Mouse (Mus musculus) gastrocnemius, postnatal 4 days (tissue): Measurements from ENCODE around the gene Jund. TPM values are rescaled to one million over a fixed set of nuclear protein-coding genes. Genes with fewer than 3 reads are reported as not detected.

Experiments
- DNase-seq, 2 experiments: peaks; one replicate each; pipeline ENCODE4 v3.0.0; 2021 to 2022; ENCODE audit warnings: low spot score in 2 of 2, mixed read lengths in 2 of 2
- long read RNA-seq, 2 experiments: library from polyadenylated mRNA; stranded (forward); transcript quantifications; one replicate each; pipeline ENCODE4 v2.0.0; 2021
- total RNA-seq, 2 experiments: library from RNA; stranded (reverse); gene quantifications; 2 replicates each; pipeline ENCODE4 v1.2.3; 2021

Jund gene
- total RNA-seq: 100 to 1,000 TPM; 201 to 228 TPM
- long read RNA-seq, experiment 1, transcript Jund-201 (1 exons, 1,668 nt): major isoform, 1,006 of 1,006 reads
- long read RNA-seq, experiment 1, partial matches to known transcripts: 0 of 1,006 reads
- long read RNA-seq, experiment 1, other reads (novel, unspliced or antisense): 0 of 1,006 reads
- long read RNA-seq, experiment 2, transcript Jund-201 (1 exons, 1,668 nt): major isoform, 840 of 840 reads
- long read RNA-seq, experiment 2, partial matches to known transcripts: 0 of 840 reads
- long read RNA-seq, experiment 2, other reads (novel, unspliced or antisense): 0 of 840 reads

DNA sequence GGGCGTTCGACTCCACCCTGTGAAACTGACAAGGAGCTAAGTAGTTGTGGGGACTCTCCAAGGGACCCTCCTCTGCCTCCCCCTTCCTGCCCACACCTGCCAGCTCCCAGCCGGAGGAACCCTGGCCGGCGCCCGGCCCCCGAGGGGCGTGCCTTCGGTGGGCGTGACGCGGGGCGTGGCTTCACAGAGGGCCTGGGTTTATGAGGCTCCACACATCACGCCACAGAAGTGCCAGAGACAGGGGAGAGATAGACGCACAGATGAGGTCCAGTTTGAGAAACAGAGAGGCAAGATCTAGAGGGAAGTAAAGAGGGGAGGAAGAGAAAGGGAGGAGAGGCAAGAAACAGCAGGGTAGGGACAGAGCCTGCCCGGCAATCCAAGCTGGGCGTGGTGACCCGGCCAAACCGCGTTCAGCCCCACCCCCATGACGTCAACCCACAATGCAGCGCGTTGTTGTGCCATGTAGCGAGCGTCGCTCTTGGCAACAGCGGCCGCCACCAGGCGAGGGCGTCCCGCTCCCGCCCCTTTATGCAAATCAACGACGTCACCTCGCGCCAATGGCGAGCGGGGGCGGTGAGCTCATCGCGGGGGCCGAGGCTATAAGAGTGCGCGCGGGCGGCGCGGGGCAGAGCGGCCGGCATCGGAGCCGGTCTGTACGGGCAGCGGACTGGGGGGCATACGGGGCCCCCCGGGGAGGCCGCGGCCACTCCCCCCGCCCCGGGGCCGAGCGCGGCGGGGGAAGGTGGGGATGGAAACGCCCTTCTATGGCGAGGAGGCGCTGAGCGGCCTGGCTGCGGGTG, at the start of gene Jund:
Gene Jund (plus strand): TSS at position 640 of the 800 bp plus-strand sequence.
- peak; percentile 100 for DNase-seq

- peak in 1 of 2 experiments; percentile 64 for DNase-seq
Observed at GRCm38 (mm10) chr8:70649324-70649723, 49.4 kb upstream of the Jund start.

DNA sequence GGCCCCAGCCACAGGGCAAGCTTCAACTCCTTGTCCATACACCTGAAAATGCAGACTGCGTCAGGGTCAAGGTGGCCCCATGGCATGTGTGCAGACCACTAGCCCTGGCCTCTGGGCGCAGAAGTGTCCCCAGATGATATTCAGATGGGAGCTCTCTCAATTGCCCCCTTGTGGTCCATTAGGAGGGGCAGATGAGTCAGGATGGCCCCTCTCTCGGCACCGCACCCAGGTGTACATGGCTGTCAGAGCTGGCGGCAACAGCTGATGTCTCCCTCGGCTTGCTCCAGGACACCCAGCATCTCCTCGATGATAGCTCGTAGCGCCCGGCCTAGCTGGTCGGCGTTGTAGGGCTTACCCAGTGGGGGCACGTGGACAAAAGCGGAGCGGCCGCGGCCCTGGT, 48.4 kb upstream of the Jund start:
- DNase-seq: no peak

DNA sequence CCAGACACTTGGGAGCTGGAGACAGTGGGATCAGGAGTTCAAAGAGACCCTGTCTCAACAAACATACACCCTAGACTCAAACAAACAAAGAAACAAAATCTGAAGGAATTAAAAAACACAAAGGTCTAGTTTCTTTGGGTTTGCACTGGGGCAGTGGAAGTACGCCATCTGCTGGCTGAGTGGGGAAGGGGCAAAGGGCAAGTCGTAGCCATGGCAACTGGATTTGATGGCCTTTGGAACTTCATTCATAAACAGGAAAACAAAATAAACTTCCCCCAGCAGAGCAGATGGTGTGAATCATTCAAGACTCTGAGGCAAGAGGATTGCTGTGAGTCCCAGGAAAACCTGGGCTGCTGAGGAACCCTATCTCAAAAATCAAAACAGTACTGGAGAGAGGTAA, 45.5 kb upstream of the Jund start:
- DNase-seq: no peak

GRCm38 (mm10) chr8:70654121-70654520, 44.6 kb upstream of the Jund start:
- no peak for DNase-seq

- DNase-seq: no peak
Observed at GRCm38 (mm10) chr8:70655469-70655868, 43.3 kb upstream of the Jund start.

DNA sequence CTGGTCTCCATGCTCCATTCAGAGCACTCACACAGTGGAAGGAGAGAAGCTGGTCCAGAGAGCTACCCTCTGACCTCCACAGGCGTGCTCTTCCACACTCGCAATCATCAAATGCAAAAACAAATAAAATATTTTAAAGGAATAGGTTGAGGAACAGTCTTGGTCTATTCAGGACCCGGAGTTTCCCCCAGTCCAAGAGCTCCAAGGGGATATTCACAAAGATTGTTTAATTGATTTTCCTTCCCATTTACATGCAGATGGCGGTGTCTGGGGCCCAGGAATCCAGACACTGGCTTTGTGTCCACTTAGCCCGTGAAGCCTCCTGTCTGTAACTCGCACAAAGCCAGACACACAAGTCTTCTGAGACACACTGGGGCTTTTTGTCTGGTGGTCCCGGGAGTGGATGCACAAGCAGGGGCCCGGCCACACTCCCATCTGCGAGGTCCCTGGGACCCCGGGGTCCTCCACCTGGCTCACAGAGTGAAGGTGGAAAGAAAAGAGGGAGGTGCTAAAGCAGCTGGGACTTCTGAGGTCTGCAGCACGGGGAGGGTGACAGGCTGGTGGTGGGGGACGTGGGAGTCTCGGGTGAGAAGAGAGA, 42.5 kb upstream of the Jund start:
- no peak for DNase-seq

DNA sequence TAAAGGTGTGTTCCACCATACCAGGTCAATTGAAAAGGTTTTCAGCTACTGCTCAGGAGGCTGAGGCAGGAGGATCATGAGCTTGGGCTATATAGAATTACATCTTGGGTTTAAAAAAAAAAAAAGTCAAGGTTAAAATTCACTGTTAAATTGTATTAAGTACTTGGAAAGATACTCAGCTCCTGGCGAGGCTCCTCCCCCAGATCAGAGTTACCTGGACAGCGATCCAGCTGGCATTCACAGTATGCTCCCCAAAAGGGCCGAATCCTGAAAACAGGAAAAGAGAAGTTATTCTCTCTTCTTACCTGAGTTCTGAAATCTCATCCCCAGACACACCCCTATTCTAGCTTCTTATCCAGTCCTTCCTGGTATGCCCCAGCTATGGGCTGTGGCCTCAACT, 41.5 kb upstream of the Jund start:
- no peak for DNase-seq

DNA sequence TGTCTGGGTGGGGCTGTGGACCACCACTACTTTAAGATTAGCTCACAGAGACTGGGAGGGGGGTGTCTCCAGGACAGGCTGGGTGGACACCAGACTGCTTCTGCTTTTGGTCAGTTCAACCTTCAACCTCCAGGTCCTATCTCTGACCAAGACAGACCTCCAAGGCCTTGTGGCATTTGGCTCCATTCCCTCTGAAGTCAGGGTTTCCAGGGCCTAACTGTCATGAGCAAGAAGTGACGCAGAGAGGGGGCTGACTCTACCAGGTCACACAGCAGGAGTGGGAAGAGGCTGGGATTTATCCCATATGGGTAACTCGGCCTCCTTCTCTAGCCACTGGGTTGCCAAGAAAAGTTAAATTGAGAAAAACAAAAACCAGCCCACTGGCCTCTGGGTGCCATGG, 41.0 kb upstream of the Jund start:
- DNase-seq: no peak

DNA sequence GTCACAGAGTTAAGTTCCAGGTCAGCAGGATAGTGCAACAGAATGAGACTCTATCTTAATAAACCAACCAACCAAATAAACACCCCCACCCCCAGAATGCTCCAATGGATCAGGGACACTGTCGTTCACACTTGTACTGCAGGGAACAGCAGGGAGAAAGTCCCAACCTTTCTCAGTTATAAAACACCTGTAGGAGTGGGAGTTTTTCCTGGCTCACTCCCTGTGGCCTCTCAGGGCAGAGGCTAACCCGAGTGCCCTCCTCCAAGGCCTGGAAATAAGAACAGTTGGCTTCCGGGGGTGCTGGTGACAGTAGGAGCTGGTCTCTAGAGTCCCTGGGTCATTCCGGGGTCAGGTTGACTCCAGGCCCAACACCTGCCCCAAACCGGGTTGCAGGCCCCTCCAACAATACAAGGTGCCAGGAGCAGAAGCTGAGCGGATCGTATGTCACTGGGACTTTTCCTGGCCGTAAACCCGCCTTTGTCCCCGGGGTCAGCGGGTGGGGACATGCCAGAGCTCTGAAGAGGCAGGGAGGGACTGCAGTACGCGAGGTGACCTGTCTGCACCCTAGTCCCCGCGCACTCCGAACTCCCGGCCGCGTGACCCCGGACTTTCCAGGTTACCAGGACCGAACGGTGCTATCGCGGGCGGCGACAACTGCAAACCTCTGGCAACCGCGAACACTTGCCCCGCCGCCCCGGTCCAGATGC, 39.7 kb upstream of the Jund start:
- DNase-seq: no peak

DNA sequence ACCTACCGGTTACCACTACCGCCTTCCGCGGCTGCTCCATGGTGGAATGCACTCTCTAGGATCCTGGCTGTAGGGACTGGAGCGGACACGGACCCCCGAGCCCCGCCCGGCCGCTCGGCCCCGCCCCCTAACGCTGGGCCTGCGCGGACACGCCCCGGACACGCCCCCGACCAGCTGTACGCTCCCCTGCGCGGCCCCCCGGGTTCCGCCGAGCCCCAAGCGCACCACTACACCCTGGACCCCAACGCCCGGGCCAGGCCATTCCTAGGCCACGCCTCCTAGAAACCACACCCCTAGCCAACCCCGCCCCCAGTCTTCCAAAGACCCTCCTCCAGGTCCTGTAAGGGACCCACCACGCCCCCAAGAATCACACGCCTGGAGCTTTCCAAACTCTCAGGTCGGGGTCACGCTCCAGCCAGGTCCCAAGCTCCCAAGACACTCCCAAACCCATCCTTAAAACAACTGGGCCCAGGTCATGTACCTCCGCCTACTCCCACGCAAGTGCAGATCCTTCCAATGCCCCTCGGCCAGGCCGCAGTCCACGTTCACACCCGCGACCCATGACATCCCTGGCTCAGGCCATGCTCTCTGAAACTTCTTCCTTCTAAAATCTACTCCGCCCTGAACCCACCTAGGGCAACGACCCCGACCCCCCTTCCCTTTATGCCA, 39.0 kb upstream of the Jund start:
- peak; percentile 90 to 95 for DNase-seq

DNA sequence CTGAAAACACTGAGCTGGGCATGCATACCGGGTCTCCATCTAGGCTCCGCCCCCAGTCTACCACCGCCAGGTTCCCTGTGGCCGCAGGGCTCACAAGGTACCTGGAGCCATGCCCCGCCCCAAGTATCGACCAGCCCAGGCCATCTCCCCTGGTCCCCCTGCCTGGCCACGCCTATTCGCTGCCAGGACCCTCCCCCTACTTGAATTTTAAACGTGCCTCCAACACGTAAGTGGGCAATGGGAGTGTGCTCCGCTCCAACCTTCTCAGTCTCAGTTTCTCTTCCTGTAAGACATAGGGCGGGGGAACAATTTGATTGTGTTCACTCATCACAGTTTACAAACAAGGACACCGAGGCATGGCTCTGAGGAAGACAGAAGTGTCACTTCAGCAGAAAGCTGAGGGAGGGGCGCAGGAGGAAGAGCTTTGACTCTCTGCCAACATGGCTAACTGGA, 38.5 kb upstream of the Jund start, which contains the start of gene Pgpep1:
Gene Pgpep1 (minus strand): TSS at position 116 of the 453 bp plus-strand sequence.
- DNase-seq: no peak

- DNase-seq: no peak
Observed at GRCm38 (mm10) chr8:70663691-70664090, 35.1 kb upstream of the Jund start.

GRCm38 (mm10) chr8:70664631-70665030, 34.1 kb upstream of the Jund start:
- no peak for DNase-seq

- DNase-seq: no peak
Observed at GRCm38 (mm10) chr8:70665599-70665998, 33.1 kb upstream of the Jund start.

- DNase-seq: no peak
Observed at GRCm38 (mm10) chr8:70667071-70667470, 31.7 kb upstream of the Jund start.

- peak in 1 of 2 experiments; percentile 56 for DNase-seq
Observed at GRCm38 (mm10) chr8:70671615-70672324, 27.0 kb upstream of the Jund start.

GRCm38 (mm10) chr8:70672325-70673078, 26.2 kb upstream of the Jund start:
- no peak for DNase-seq
